Mouse (Mus musculus) stomach, embryonic 16.5 days (tissue): ENCODE measurements around the gene Max. TPM values are rescaled to one million over a fixed set of nuclear protein-coding genes. Genes with fewer than 3 reads are reported as not detected.

ENCODE experiments used
- ATAC-seq: fragments of 200-750 bp; cut with Nextera tagmentation; 2 replicates; pipeline ENCODE4 v1.8.0; 2017; ENCODE audit warnings: moderate number of reproducible peaks, moderate TSS enrichment; ENCODE audit not compliant: insufficient read depth, low FRiP score
- H3K27ac ChIP-seq: fragments of 300-500 bp; sonication (generic); 2 replicates; pipeline ENCODE4 v1.5.1; 2014; ENCODE audit warnings: low read length
- H3K27me3 ChIP-seq: fragments of 300-500 bp; sonication (generic); 2 replicates; pipeline ENCODE4 v1.6.1; 2014; ENCODE audit warnings: low read length, control low read depth, mixed read lengths; ENCODE audit not compliant: control insufficient read depth, insufficient read depth
- H3K36me3 ChIP-seq: fragments of 300-500 bp; sonication (generic); 2 replicates; pipeline ENCODE4 v1.6.1; 2014; ENCODE audit warnings: low read length; ENCODE audit not compliant: control insufficient read depth, insufficient read depth
- H3K4me1 ChIP-seq: fragments of 300-500 bp; sonication (generic); 2 replicates; pipeline ENCODE4 v1.6.1; 2014; ENCODE audit warnings: low read length, control low read depth, mixed read lengths; ENCODE audit not compliant: control insufficient read depth, insufficient read depth
- H3K4me2 ChIP-seq: fragments of 300-500 bp; sonication (generic); 2 replicates; pipeline ENCODE4 v1.6.1; 2014; ENCODE audit warnings: low read depth, low read length, mixed read lengths
- H3K4me3 ChIP-seq: fragments of 300-500 bp; sonication (generic); replicated peaks from 2 replicates; pipeline ENCODE4 v1.5.1; 2014; ENCODE audit warnings: mild to moderate bottlenecking, low read length
- H3K9ac ChIP-seq: fragments of 300-500 bp; sonication (generic); 2 replicates; pipeline ENCODE4 v1.6.1; 2014; ENCODE audit warnings: low read length
- H3K9me3 ChIP-seq: fragments of 300-500 bp; sonication (generic); replicated peaks from 2 replicates; pipeline ENCODE4 v1.6.1; 2016; ENCODE audit warnings: low read length, control low read depth; ENCODE audit not compliant: control insufficient read depth
- whole genome bisulfite sequencing: fragments of 180-500 bp; shearing (Covaris S2); extraction: QIAGEN DNeasy Blood & Tissue Kit; methylation state at CpG from one replicate; pipeline ENCODE4 v1.1.7; 2014; 5-methylcytosine and 5-hydroxymethylcytosine counted together
- polyA plus RNA-seq: library from polyadenylated mRNA; unstranded; fragments of >200 nt; fragmentation: Nextera tagmentation; extraction: Ambion mirVana; gene quantifications from 2 replicates; pipeline ENCODE4 v1.2.1, GENCODE M21; 2015

Max gene
- polyA plus RNA-seq, 1 experiment from 2014 or later, result 16.1 TPM

- Histone ChIP-seq H3K4me1 (peaks cover 6% of the 10 kb centered on the region), H3K4me3 (peak overlapping the region; percentile 96), H3K36me3 (no peaks in the 10 kb centered on the region), H3K9me3 (no peaks in the 10 kb centered on the region), H3K27ac (peak overlapping the region; percentile 72), H3K27me3 (no peaks in the 10 kb centered on the region), H3K9ac (peak overlapping the region; percentile 94), H3K4me2 (peak overlapping the region; percentile 87)
- no peak for ATAC-seq
- WGBS, result 5% methylated on average over 45 of the region's 45 CpGs
Measured at GRCm38 (mm10) chr12:76961052-76961931, 709 bp downstream of the Max start.

GRCm38 (mm10) chr12:76957688-76958087 is 4.3 kb downstream of the Max start:
- no peak overlapping the region for H3K9ac ChIP-seq
- no peaks in the 10 kb centered on the region for H3K9me3 ChIP-seq
- peaks cover 20% of the 10 kb centered on the region for H3K4me1 ChIP-seq
- no peak overlapping the region for H3K27ac ChIP-seq
- H3K4me3 ChIP-seq, result no peak overlapping the region
- no peaks in the 10 kb centered on the region for H3K27me3 ChIP-seq
- H3K4me2 ChIP-seq, result no peak overlapping the region
- 68% methylated on average over 5 of the region's 5 CpGs for WGBS
- ATAC-seq, result no peak
- H3K36me3 ChIP-seq, result 0 out of 2 replicates have a peak, but pooled peaks cover 3% of the 10 kb centered on the region

GRCm38 (mm10) chr12:76954698-76955423 is 7.1 kb downstream of the Max start:
- peaks cover 15% of the 10 kb centered on the region; the same call in 1 of the 2 replicates for H3K4me1 ChIP-seq
- no peak overlapping the region for H3K4me3 ChIP-seq
- H3K9me3 ChIP-seq, result no peaks in the 10 kb centered on the region
- H3K36me3 ChIP-seq, result 0 out of 2 replicates have a peak, but pooled peaks cover 8% of the 10 kb centered on the region
- H3K27me3 ChIP-seq, result no peaks in the 10 kb centered on the region
- H3K27ac ChIP-seq, result peak overlapping the region; percentile 38; the same call in 1 of the 2 replicates
- H3K9ac ChIP-seq, result no peak overlapping the region
- WGBS, result 49% methylated on average over 10 of the region's 10 CpGs
- no peak overlapping the region for H3K4me2 ChIP-seq
- ATAC-seq, result peak; percentile 78; the same call in 1 of the 2 replicates

DNA sequence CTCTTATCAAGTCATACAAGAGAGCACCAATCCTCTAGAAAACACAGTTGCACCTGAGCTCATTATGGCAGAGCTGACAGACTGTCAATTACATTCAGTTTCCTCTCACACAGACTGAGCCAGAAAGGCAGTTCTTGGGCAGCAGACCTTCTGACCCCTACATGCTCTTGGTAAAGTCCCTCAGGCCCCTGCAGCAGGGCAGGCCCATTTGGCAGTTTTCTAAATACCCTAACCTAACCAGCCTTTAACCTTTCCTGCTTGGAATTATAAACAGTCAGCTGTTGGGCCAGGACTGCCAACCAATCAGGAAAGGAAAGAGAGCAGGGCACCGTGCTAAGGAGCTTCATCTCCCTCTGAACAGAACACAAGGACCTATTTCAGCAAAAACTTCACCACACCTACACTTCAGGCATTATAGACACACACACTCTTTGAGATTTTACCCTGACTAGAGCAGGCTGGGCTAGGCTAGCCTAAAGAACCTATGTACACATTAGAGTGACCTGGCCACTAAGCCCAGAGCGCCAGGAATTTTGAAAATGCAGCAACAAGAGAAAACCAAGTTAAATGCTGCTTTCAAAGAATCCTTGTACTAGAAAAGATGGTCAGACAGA is 8.1 kb downstream of the Max start:
- Histone ChIP-seq H3K4me2 (no peak overlapping the region), H3K27ac (no peak overlapping the region), H3K27me3 (no peaks in the 10 kb centered on the region), H3K9ac (no peak overlapping the region), H3K4me1 (peaks cover 15% of the 10 kb centered on the region; the same call in 1 of the 2 replicates), H3K9me3 (no peaks in the 10 kb centered on the region), H3K4me3 (no peak overlapping the region), H3K36me3 (peaks cover 8% of the 10 kb centered on the region; the same call in 1 of the 2 replicates)
- no peak for ATAC-seq
- WGBS, result 64% methylated on average over 2 of the region's 2 CpGs

DNA sequence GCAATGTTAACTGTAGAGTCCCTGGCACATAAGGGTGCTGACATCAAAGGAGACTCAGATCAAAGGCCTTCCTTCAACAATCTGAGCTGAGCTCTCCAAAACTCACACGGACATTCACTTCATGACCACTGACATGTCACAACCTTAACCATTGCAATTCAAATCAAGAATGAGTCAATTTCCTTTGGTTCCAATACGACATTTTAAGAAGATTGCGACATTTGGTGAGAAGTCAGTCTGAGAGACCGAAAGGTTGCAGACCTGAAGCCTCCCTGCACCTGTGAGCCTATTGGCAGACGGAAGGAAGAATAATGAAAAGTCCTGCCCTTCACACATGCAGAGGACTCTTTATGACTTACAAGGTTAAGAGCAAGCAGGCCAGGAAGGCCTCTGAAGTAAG is 11.7 kb downstream of the Max start:
- Histone ChIP-seq H3K36me3 (peaks cover 8% of the 10 kb centered on the region; the same call in 1 of the 2 replicates), H3K9me3 (no peaks in the 10 kb centered on the region), H3K4me2 (no peak overlapping the region), H3K27me3 (no peaks in the 10 kb centered on the region), H3K27ac (no peak overlapping the region), H3K4me3 (no peak overlapping the region), H3K4me1 (0 out of 2 replicates have a peak, but pooled peaks cover 5% of the 10 kb centered on the region), H3K9ac (no peak overlapping the region)
- WGBS, result 86% methylated on average over 5 of the region's 5 CpGs
- ATAC-seq, result no peak

DNA sequence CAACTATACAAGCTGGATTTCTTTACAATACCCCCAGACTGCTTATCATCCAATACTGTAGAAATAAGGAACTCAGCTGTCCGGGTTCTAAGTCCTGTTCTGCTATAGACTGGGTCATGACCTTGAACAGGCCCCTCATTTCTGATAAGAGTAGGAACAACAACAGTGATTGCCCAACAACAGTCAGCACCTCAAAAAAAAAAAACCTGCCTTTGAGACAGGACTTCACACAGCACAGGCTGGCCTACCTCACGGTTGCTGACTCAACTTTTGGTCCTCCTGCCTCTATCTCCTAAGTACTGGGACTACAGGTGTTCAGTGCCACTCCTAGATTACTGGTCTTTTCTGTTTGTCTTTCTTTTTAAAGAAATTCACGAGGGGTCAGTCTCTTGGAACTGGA is 13.2 kb downstream of the Max start:
- Histone ChIP-seq H3K27ac (no peak overlapping the region), H3K4me1 (no peaks in the 10 kb centered on the region), H3K27me3 (no peaks in the 10 kb centered on the region), H3K9ac (no peak overlapping the region), H3K36me3 (peaks cover 12% of the 10 kb centered on the region; the same call in 1 of the 2 replicates), H3K4me3 (no peak overlapping the region), H3K4me2 (no peak overlapping the region), H3K9me3 (no peaks in the 10 kb centered on the region)
- 66% methylated on average over 3 of the region's 3 CpGs for WGBS
- ATAC-seq, result peak; percentile 64; the same call in 1 of the 2 replicates

GRCm38 (mm10) chr12:76948185-76948584 is 13.8 kb downstream of the Max start:
- Histone ChIP-seq H3K27me3 (no peaks in the 10 kb centered on the region), H3K4me3 (no peak overlapping the region), H3K27ac (no peak overlapping the region), H3K4me2 (no peak overlapping the region), H3K9me3 (no peaks in the 10 kb centered on the region), H3K4me1 (no peaks in the 10 kb centered on the region), H3K9ac (no peak overlapping the region), H3K36me3 (peaks cover 12% of the 10 kb centered on the region; the same call in 1 of the 2 replicates)
- 87% methylated on average over 2 of the region's 2 CpGs for WGBS
- ATAC-seq, result no peak

GRCm38 (mm10) chr12:76947487-76947886 is 14.5 kb downstream of the Max start:
- H3K9me3 ChIP-seq, result no peaks in the 10 kb centered on the region
- H3K4me3 ChIP-seq, result no peak overlapping the region
- no peak overlapping the region for H3K27ac ChIP-seq
- H3K27me3 ChIP-seq, result no peaks in the 10 kb centered on the region
- no peak overlapping the region for H3K9ac ChIP-seq
- H3K4me2 ChIP-seq, result no peak overlapping the region
- no peaks in the 10 kb centered on the region for H3K4me1 ChIP-seq
- ATAC-seq, result no peak
- WGBS, result 92% methylated on average over 3 of the region's 3 CpGs
- peaks cover 8% of the 10 kb centered on the region; the same call in 1 of the 2 replicates for H3K36me3 ChIP-seq
